Mouse (Mus musculus) kidney, postnatal 36 days (tissue): ENCODE measurements at regions not wholly inside any gene's neighbourhood (a gene's known extent, or its start where the extent isn't known, plus 50 kb on each side); places are given as distances from the start of the nearest gene placed in this dataset.

Experiments
- DNase-seq, 2 experiments: peaks; one replicate each; pipeline ENCODE4 v3.0.0; 2021 to 2022; ENCODE audit warnings: mixed read lengths in 2 of 2

DNA sequence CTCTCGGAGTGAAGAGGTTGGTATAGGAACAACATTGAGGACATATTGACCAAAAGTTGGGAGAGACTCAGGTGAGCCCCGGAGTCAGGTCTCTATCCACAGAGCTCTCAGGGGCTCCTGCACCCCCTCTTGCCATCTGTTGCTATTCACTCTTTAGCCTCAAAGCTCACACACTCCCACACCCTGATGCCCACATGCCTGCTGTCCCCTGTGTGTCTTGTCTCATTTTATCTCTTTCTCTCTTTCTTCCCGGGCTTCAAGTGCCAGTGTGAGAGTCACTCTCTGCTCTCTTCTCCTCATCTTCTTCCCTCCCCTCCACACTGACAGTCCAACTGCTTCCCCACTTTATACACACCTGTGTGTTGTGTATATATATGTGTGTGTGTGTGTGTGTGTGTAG is 141.0 kb upstream of the Mdm1 start:
- DNase-seq, result no peak

- no peak for DNase-seq
Observed at GRCm38 (mm10) chr10:118001501-118001900, 140.1 kb upstream of the Mdm1 start.

GRCm38 (mm10) chr10:118001971-118002370 is 139.6 kb upstream of the Mdm1 start:
- DNase-seq, result no peak

GRCm38 (mm10) chr10:118002559-118002958 is 139.1 kb upstream of the Mdm1 start:
- no peak for DNase-seq

GRCm38 (mm10) chr10:118003179-118003578 is 138.4 kb upstream of the Mdm1 start:
- no peak for DNase-seq

DNA sequence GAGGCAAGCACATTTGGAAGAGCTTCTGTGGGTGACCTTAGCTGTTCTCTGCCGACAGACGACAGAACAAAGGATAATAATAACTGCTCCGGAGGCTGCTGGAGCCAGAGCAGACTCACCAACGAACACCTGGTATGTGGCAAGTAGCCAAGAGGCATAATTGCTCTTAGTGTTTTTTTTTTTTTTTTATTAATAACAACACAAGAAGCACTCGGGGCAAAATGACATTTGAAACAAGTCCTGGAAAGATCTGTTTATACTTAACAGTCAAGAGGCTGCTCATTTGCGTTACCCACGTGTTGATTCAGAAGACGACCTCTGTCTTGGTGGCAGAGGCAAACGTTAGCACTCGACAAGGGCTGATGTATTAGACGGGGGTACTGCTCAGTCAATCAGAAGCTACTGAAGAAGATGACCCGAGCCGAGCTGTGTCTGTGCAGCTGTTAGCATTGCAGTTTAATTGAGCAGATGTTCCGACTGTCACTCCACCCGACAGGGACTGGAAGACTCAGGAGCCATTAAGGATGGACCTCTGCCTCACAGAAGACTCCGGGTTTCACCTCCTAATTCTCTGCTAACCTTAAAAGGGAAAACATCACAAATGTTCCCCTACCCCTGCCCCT is 137.8 kb upstream of the Mdm1 start:
- peak; percentile 24 to 30 for DNase-seq

- DNase-seq, result no peak
Observed at GRCm38 (mm10) chr10:118004362-118004958, 137.2 kb upstream of the Mdm1 start.

GRCm38 (mm10) chr10:118006827-118007550 is 134.6 kb upstream of the Mdm1 start:
- DNase-seq, result no peak

- DNase-seq, result no peak
Observed at GRCm38 (mm10) chr10:118007846-118008245, 133.8 kb upstream of the Mdm1 start.

DNA sequence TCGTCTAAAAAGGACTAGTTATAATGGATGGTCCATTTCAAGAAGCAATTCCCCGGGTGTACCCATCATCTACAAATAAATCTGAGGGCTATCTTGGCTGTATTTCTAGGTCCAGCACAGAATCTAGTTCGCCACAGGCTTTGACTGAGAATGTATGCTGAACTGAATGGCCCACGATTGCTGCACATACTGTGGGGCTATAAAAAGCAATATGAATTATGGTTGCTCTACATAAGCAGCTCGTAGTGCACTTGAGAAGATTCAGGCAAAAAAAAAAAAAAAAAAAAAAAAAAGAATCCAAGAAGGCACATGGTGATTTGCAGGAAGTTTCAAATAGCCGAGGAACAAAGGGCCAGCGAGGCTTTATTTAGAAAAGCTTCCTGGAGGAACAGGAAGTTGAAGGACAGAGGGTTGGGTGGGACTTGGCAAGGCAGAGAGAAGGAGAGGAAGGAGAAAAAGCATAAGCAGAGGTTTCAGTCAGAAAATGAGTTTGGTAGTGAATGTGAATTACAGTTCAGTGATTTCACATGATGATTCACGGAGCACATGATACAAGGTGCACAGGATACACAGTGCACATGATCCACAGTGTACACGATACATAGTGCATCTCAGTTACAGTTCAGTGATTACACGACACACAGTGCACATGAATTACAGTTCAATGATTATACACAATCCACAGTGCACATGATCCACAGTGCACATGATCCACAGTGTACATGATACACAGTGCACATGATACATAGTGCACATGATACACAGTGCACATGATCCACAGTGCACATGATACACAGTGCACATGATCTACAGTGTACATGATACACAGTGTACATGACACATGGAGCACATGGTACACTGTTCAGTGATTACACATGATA is 129.7 kb upstream of the Mdm1 start:
- peak; percentile 44 to 56 for DNase-seq

- DNase-seq, result no peak
Observed at GRCm38 (mm10) chr10:118028831-118029230, 112.8 kb upstream of the Mdm1 start.

DNA sequence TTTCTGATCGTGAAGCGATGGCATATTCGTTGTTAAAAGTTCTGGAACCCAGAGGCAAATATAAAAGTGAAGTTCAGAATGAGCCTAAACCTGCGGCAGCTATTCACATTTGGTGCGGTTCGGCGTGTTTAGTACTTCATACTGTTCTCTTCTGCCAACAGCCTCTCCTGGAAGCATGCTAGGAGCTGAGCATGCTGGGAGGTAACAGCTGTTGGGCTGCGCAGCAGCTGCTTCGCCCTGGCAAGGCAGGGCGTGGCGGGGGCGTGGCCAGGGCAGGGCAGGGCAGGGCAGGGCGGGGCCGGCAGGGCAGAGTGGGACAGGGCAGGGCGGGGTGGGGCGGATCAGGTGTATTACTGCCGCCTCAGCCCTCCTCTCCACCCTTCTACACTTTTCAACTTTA is 107.2 kb upstream of the Mdm1 start:
- no peak for DNase-seq

GRCm38 (mm10) chr10:118035035-118035434 is 106.6 kb upstream of the Mdm1 start:
- no peak for DNase-seq

- DNase-seq, result no peak
Observed at GRCm38 (mm10) chr10:118038465-118038864, 103.1 kb upstream of the Mdm1 start.

GRCm38 (mm10) chr10:118039056-118039455 is 102.6 kb upstream of the Mdm1 start:
- DNase-seq, result no peak

DNA sequence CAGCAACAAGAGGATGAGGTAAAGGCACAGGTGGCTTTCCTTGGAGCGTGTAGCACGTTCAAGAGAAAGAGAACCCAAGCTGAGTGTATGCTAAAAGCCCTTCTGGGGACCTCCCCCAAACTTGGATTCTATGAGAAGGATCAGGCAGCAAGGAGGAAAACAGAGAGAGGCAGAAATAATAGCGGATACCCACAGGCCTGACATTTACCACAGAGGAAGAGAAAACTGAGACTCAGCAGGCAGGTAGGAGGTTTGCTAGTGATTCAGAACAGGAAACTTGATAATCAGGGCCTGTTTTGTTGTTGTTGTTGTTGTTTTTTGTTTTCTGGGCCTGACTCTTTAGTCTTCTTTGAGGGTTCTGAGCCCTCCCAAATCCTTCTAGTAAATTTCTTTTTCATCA is 100.5 kb upstream of the Mdm1 start:
- DNase-seq, result no peak

DNA sequence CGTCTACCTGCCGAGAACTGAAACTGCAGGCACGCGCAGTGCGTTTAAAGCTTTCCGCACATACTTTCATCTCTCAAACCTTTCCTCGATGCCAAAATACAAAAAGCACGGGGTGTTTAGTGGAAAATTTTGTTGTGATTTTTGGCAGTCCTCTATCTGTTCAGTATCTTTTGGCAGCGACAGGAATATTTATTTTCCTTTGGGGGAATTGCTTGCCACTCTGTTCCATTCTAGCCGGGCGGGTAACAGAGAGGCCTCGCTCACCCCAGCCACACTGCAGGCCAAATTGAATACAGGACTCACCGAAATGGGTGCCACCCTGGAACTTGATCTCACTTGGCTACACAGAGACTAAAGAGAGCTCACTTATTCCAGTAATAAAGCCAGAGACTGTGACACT is 97.8 kb upstream of the Mdm1 start:
- DNase-seq, result peak in 1 of 2 experiments; percentile 31

DNA sequence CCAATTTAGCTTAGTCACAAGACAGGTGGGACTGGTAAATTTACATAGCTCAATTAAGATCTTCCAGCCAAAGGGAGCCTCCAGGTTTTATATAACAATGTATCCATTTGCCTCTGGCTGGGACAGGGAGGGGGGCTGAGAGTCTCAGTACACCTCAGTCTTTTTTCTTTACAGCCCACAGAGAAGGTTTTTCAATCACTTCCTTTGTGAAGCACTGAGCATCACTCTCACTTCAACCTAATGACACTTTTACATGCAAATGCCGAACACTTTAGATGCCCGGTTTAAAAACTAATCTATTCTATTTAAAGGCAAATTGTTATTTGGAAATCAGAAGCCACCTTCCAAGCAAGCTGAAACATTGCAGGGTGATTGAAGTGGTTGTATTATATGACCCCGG is 96.8 kb upstream of the Mdm1 start:
- DNase-seq, result no peak

GRCm38 (mm10) chr10:118045427-118045826 is 96.2 kb upstream of the Mdm1 start:
- DNase-seq, result no peak

GRCm38 (mm10) chr10:118046328-118046727 is 95.3 kb upstream of the Mdm1 start:
- DNase-seq, result no peak

DNA sequence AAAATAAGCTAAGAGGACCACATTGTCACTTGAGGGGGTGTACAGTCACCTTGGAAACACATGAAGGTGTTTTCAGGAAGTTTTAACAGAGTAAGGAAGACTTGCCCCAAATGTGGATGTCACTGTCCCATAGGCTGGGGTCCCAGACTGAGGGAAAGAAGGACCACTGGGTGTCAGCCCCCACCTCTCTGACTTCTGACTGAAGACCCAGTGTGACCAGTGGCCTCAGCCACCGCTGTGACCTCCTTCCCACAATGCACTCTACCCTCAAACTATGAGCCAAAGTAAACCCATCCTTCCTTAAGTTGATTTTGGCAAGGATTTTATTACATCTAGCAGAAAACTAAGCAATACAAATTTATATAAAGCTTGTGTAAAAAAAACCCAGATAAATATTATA is 94.8 kb upstream of the Mdm1 start:
- DNase-seq, result no peak

GRCm38 (mm10) chr10:118049330-118049729 is 92.3 kb upstream of the Mdm1 start:
- peak; percentile 89 to 92 for DNase-seq

GRCm38 (mm10) chr10:118050152-118050641 is 91.4 kb upstream of the Mdm1 start:
- no peak for DNase-seq
